Mouse (Mus musculus) spleen, adult 2 months (tissue): ENCODE data around the gene Gm20388.

Experiments used
- CTCF ChIP-seq: fragments of 200-500 bp; IDR thresholded peaks from 2 replicates; pipeline ENCODE4 v1.5.1; 2011; ENCODE audit warnings: mild to moderate bottlenecking, inconsistent platforms; ENCODE audit not compliant: insufficient read depth, insufficient read length, insufficient replicate concordance; ENCODE audit errors: extremely low read depth
- POLR2A ChIP-seq: fragments of 200-500 bp; IDR thresholded peaks from 2 replicates; pipeline ENCODE4 v1.6.1; 2011; ENCODE audit warnings: low read depth, low read length, inconsistent platforms

- no peak for TF ChIP-seq CTCF
- peak; percentile 34 for TF ChIP-seq POLR2A
Measured at GRCm38 (mm10) chr8:124021237-124022227, 4110.9 kb downstream of the Gm20388 start, which contains the start of the genes Taf5l and Urb2.
